Mouse (Mus musculus) limb, embryonic 12.5 days (tissue): ENCODE results near the gene Ypel3. TPM values are rescaled to one million over a fixed set of nuclear protein-coding genes. Genes with fewer than 3 reads are reported as not detected.
A peak's percentile ranks its signal among the peaks of the same experiment; 100 is the strongest.

Source experiments
- ATAC-seq: fragments of 200-750 bp; cut with Nextera tagmentation; 2 replicates; pipeline ENCODE4 v1.8.0; 2017; ENCODE audit warnings: low read depth, moderate TSS enrichment; ENCODE audit not compliant: insufficient number of reproducible peaks, insufficient read depth, low FRiP score, low TSS enrichment
- H3K27ac ChIP-seq: fragments of 300-500 bp; sonication (generic); 2 replicates; pipeline ENCODE4 v1.5.1; 2016; ENCODE audit warnings: mild to moderate bottlenecking, moderate library complexity
- H3K27me3 ChIP-seq: fragments of 300-500 bp; sonication (generic); 2 replicates; pipeline ENCODE4 v1.6.1; 2016; ENCODE audit warnings: mild to moderate bottlenecking, moderate library complexity
- H3K36me3 ChIP-seq: fragments of 300-500 bp; sonication (generic); 2 replicates; pipeline ENCODE4 v1.6.1; 2016; ENCODE audit warnings: mild to moderate bottlenecking, moderate library complexity
- H3K4me1 ChIP-seq: fragments of 300-500 bp; sonication (generic); replicated peaks from 2 replicates; pipeline ENCODE4 v1.6.1; 2016
- H3K4me2 ChIP-seq: fragments of 300-500 bp; sonication (generic); 2 replicates; pipeline ENCODE4 v1.6.1; 2016; ENCODE audit warnings: mild to moderate bottlenecking, moderate library complexity
- H3K4me3 ChIP-seq: fragments of 300-500 bp; sonication (generic); replicated peaks from 2 replicates; pipeline ENCODE4 v1.5.1; 2016; ENCODE audit warnings: mild to moderate bottlenecking
- H3K9ac ChIP-seq: fragments of 300-500 bp; sonication (generic); replicated peaks from 2 replicates; pipeline ENCODE4 v1.6.1; 2016; ENCODE audit warnings: mild to moderate bottlenecking, moderate library complexity
- H3K9me3 ChIP-seq: fragments of 300-500 bp; sonication (generic); 2 replicates; pipeline ENCODE4 v1.6.1; 2016; ENCODE audit warnings: mild to moderate bottlenecking, moderate library complexity
- WGBS: fragments of 180-500 bp; shearing (Covaris S2); methylation state at CpG from one replicate; pipeline ENCODE4 v1.1.7; 2016; 5-methylcytosine and 5-hydroxymethylcytosine counted together
- polyA plus RNA-seq: library from polyadenylated mRNA; unstranded; fragments of >200 nt; fragmentation: Nextera tagmentation; extraction: Ambion mirVana; gene quantifications from 2 replicates; pipeline ENCODE4 v1.2.1, GENCODE M21; 2016

The Ypel3 gene
- polyA plus RNA-seq, 1 experiment from 2014 or later = 104 TPM

GRCm38 (mm10) chr7:126793456-126794270 is 16.9 kb downstream of the Ypel3 start:
- Histone ChIP-seq H3K9me3 (no peaks in the 10 kb centered on the region), H3K27ac (0 out of 2 replicates have a peak overlapping the region, but pooled peaks have one; percentile 97), H3K4me2 (peak overlapping the region; percentile 71; the same call in 1 of the 2 replicates), H3K9ac (no peak overlapping the region), H3K36me3 (peaks cover 60% of the 10 kb centered on the region), H3K4me1 (peaks cover 37% of the 10 kb centered on the region), H3K4me3 (no peak overlapping the region), H3K27me3 (no peaks in the 10 kb centered on the region)
- no peak for ATAC-seq
- 63% methylated on average over 4 of the region's 4 CpGs for WGBS

GRCm38 (mm10) chr7:126794271-126794605 is 17.5 kb downstream of the Ypel3 start:
- no peak overlapping the region for H3K4me3 ChIP-seq
- H3K27me3 ChIP-seq = no peaks in the 10 kb centered on the region
- 73% methylated on average over 4 of the region's 4 CpGs for WGBS
- H3K9me3 ChIP-seq = no peaks in the 10 kb centered on the region
- H3K4me2 ChIP-seq = no peak overlapping the region
- H3K36me3 ChIP-seq = peaks cover 55% of the 10 kb centered on the region
- no peak overlapping the region for H3K9ac ChIP-seq
- H3K4me1 ChIP-seq = peaks cover 37% of the 10 kb centered on the region
- ATAC-seq = no peak
- no peak overlapping the region for H3K27ac ChIP-seq

DNA sequence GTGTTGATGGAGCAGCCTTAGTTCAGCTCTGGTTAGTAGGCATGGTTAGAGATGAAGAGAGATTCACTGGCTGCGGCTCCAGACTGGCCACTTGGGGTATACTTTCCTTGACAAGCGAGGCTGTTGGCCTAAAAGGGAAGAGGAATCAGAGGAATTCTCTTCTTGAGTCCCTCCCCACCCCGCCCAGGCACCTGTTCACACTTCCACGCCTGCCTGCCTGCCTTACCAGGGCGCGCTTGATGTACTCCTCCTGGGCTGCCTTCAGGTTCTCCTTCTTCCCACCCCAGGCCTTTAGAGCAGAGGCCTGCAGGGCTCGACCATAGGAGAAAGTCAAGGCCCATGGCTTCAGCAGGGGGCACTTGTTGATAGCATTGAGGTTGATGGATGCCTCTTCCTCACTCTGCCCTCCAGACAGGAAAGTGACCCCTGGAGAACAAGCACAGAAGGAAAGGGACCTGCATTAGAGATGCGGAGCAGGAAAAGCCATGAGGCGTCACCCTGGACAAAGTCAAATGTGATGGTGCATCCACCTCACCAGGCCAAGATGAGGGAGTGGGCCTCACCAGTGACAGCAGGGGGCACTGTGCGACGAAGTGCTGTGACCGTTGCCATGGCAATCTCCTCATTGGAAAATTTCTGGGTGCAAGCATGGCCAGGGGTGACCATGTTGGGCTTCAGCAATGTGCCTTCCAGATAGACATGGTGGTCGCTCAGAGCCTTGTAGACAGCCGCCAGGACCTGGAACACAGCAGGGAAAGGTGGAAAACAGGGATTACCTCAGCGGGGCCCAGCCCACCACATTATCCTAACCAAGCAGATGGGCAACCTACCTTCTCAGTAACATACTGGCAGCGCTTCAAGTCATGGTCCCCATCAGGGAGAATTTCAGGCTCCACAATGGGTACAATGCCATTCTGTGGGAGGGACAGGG is 18.9 kb downstream of the Ypel3 start:
- ATAC-seq = no peak
- Histone ChIP-seq H3K9me3 (no peaks in the 10 kb centered on the region), H3K4me2 (peak overlapping the region; percentile 73; the same call in 1 of the 2 replicates), H3K36me3 (peaks cover 40% of the 10 kb centered on the region), H3K4me1 (peaks cover 44% of the 10 kb centered on the region), H3K27ac (no peak overlapping the region), H3K4me3 (no peak overlapping the region), H3K27me3 (no peaks in the 10 kb centered on the region), H3K9ac (no peak overlapping the region)
- 86% methylated on average over 16 of the region's 16 CpGs for WGBS

DNA sequence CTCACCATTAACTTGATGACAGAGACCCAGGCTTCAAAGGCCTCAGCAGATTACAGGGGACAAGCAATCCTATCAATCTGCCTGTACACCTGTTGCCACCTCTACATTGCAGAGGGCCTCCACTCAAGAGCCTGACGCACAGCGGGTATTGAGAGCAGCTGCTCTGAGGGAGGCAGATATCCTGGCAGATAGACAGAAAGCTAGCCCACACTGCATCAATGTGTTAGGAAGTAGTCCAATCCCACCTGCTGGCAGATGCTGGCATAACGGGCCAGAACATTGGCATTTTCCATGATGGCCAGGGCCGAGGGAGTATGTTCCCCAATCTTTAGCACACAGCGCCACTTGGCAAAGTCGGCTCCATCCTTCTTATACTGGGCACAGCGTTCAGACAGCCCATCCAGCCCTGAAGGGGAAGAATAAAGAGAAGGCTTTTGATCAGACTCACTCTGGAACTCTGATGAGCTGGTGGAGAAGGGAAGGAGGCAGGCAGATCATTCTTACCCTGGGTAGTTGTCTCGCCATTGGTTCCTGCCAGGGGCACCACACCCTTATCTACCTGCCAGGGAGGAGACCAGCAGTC is 19.7 kb downstream of the Ypel3 start:
- Histone ChIP-seq H3K9ac (0 out of 2 replicates have a peak overlapping the region, but pooled peaks have one; percentile 6), H3K4me2 (peak overlapping the region; percentile 73), H3K27me3 (no peaks in the 10 kb centered on the region), H3K27ac (no peak overlapping the region), H3K9me3 (no peaks in the 10 kb centered on the region), H3K4me3 (peak overlapping the region; percentile 85; the same call in 1 of the 2 replicates), H3K4me1 (peaks cover 41% of the 10 kb centered on the region), H3K36me3 (peaks cover 37% of the 10 kb centered on the region)
- ATAC-seq = no peak
- 80% methylated on average over 8 of the region's 8 CpGs for WGBS

DNA sequence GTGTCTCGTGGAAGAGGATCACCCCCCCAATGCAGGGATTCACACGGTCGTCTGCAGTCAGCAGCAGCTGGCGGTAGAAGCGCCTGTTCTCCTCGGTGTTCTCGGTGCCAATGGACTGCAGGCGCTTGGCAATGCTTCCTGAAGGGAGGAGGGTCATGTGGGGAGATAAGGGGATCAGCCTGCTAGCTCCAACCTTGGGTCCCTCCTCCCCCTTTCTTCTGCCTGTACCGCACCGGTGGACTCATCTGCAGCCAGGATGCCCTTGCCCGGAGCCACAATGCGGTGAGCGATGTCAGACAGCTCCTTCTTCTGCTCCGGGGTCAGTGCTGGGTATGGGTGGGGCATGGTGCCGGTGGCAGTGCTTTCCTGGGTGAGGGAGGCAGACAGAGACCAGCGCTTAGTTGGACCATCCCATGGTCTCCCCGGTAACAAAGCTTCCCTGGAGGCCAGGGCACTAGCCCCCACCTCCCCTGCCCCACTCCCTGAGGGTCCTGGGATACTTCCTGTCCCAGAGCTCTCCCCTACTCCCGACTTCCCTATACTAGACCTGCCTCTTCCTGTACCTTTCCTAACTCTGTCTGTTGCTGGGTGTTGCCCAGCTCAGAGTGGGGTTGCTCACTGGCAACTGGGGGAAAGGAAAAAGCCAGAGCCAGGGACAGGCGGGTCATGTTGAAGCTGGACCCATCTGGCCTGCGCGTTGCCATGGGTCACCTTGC is 20.8 kb downstream of the Ypel3 start, which contains the start of gene Fam57b:
Gene Fam57b, plus strand, starts transcription at position 258 of the 716 bp plus-strand sequence.
- WGBS = 42% methylated on average over 21 of the region's 21 CpGs
- no peaks in the 10 kb centered on the region for H3K27me3 ChIP-seq
- peaks cover 41% of the 10 kb centered on the region for H3K4me1 ChIP-seq
- no peaks in the 10 kb centered on the region for H3K9me3 ChIP-seq
- ATAC-seq = no peak
- H3K9ac ChIP-seq = peak within 1 kb of the TSS; percentile 90
- peaks cover 40% of the 10 kb centered on the region for H3K36me3 ChIP-seq
- peak within 1 kb of the TSS; percentile 85 for H3K4me3 ChIP-seq
- H3K4me2 ChIP-seq = peak within 1 kb of the TSS; percentile 73
- peak within 1 kb of the TSS; percentile 97 for H3K27ac ChIP-seq

DNA sequence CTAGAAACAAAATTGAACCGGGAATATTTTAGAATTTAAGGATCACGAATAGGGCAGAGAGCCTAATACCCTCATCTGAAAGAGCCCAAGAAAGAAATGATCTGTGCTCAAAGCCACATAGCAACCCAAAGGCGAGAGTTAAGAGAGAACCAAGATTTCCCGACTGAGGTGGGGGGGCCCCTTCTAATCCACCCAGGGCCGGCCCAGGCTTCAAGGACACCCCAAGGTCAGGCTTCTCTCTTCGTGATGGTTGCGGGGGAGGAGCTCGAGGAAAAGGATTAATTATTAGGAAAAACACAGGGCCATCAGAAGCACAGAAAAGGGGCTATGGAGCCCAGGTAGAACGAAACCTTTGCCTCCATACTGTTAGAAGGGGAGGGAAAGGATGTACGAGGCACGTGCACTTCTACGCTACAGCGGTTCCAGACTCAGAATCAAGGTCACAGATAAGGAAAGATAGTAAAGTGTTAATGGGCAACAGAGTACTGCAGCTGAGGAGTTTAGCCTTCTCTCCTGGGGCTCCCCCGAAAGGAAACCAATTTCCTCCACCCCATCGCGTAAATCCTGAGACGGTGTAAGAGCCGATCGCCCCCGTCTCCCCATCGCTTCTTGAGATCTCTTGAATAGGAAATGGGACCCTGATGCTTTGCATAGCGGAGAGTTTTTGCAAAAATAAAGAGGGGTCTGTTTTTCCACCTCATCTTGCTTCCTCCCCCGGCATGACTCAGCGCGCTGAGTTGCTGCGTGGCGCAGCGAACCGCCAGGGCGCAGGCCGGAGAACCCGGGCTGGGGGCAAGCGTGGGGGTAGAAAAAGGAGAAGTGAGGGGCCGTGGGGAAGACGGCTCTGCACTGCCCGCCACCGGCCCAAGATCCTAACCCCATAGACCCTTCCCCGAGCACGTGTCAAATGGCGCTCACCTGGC is 21.6 kb downstream of the Ypel3 start:
- H3K4me1 ChIP-seq = peaks cover 33% of the 10 kb centered on the region
- peak overlapping the region; percentile 90 for H3K9ac ChIP-seq
- H3K27ac ChIP-seq = peak overlapping the region; percentile 97
- H3K4me3 ChIP-seq = peak overlapping the region; percentile 85
- peak overlapping the region; percentile 73 for H3K4me2 ChIP-seq
- H3K27me3 ChIP-seq = no peaks in the 10 kb centered on the region
- no peak for ATAC-seq
- WGBS = 1% methylated on average over 40 of the region's 40 CpGs
- peaks cover 48% of the 10 kb centered on the region for H3K36me3 ChIP-seq
- H3K9me3 ChIP-seq = no peaks in the 10 kb centered on the region

DNA sequence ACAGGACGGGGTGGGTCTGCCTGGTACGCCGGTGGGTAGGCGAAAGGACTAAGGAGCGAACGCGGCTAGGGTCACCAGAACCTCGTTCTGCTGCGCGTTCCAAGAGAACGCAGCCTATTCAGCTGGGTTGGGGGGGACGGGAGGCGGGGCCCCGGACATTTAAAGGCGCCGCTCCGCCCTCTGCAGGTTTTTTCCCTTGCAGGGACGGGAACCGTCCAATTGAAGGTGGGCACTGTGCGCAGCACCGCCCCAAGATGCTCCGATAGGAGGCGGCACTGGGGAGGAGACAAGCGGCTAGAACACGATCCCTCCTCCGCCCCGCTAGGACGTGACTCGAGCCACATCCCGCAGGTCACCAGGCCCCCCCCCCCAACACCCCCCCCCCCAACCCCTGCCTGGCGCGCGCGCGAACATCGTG is 22.3 kb downstream of the Ypel3 start:
- peaks cover 53% of the 10 kb centered on the region for H3K36me3 ChIP-seq
- peaks cover 33% of the 10 kb centered on the region for H3K4me1 ChIP-seq
- H3K4me3 ChIP-seq = peak overlapping the region; percentile 85
- peak overlapping the region; percentile 90 for H3K9ac ChIP-seq
- 1% methylated on average over 36 of the region's 36 CpGs for WGBS
- H3K4me2 ChIP-seq = peak overlapping the region; percentile 73
- H3K27ac ChIP-seq = peak overlapping the region; percentile 97
- H3K27me3 ChIP-seq = no peaks in the 10 kb centered on the region
- H3K9me3 ChIP-seq = no peaks in the 10 kb centered on the region
- ATAC-seq = peak; percentile 96

- Histone ChIP-seq H3K27me3 (no peaks in the 10 kb centered on the region), H3K36me3 (peaks cover 52% of the 10 kb centered on the region), H3K27ac (peak overlapping the region; percentile 97), H3K4me1 (peaks cover 33% of the 10 kb centered on the region), H3K9ac (peak overlapping the region; percentile 75), H3K9me3 (no peaks in the 10 kb centered on the region), H3K4me3 (peak overlapping the region; percentile 85), H3K4me2 (peak overlapping the region; percentile 73)
- ATAC-seq = peak; percentile 89
- WGBS = 1% methylated on average over 38 of the region's 38 CpGs
Observed at GRCm38 (mm10) chr7:126799468-126800268, 22.9 kb downstream of the Ypel3 start.

DNA sequence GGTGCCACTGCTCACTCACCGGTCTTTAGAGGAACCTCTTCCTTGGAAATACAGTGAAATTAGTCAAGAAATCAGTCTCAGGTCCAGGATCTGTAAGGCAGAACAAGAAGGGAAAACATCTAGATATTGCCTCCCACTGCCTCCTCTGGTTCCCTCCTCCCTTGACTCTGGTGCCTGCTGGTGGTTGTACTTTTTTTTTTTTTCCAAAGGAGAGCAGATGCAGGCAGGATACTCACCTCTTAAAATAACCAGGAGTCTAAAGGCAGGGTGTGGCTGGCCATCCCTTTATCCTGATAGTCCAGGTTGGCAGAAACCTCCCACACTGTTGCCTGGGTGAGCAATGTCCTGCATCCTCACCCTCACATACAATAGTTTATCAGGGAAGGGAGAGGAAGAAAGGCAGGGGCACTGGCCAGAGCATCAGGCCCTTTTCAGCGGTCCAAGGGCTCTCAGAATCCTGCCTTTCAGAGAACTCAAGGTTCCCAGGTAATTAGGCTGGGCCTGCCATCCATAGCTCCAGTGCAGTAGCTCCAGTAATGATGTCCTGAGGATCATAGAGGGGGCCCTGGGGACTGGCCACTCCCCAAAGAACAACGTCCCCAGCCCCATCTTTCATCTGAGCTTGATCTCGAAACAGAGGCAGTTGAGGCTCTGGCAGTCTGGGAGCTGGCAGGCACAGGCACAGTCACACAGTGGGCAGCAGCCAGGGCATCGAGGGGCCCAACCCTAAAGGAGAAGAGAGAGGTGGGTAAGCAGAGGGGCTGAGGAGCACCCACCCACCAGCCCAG is 23.7 kb downstream of the Ypel3 start:
- H3K4me1 ChIP-seq = peaks cover 33% of the 10 kb centered on the region
- peak overlapping the region; percentile 97 for H3K27ac ChIP-seq
- H3K4me3 ChIP-seq = peak overlapping the region; percentile 85
- H3K9ac ChIP-seq = peak overlapping the region; percentile 75
- H3K27me3 ChIP-seq = no peaks in the 10 kb centered on the region
- no peaks in the 10 kb centered on the region for H3K9me3 ChIP-seq
- peaks cover 51% of the 10 kb centered on the region for H3K36me3 ChIP-seq
- 45% methylated on average over 5 of the region's 5 CpGs for WGBS
- no peak for ATAC-seq
- H3K4me2 ChIP-seq = peak overlapping the region; percentile 73
